Mouse (Mus musculus) myocyte (in vitro differentiated cells): Measurements from ENCODE around the gene Rhoh.

ENCODE experiments used
- MYOG ChIP-seq, 3 experiments: IDR thresholded peaks; one replicate each; pipeline ENCODE4 v1.6.1; 2011; ENCODE audit warnings: control low read depth in 2 of 3, low read depth in 2 of 3, mild to moderate bottlenecking in 2 of 3; ENCODE audit not compliant: insufficient read length in 2 of 3, control insufficient read depth in 1 of 3, insufficient read depth in 1 of 3
- POLR2A ChIP-seq: IDR thresholded peaks from one replicate; pipeline ENCODE4 v1.6.1; 2011; ENCODE audit warnings: low read depth, mild to moderate bottlenecking, control low read depth, moderate library complexity; ENCODE audit not compliant: insufficient read length
- USF1 ChIP-seq: IDR thresholded peaks from one replicate; pipeline ENCODE4 v1.6.1; 2011; ENCODE audit warnings: low read depth, mild to moderate bottlenecking, control low read depth, moderate library complexity

- TF ChIP-seq MYOG (IDR thresholded peaks at IDR 0.05; ENCODE audit: control insufficient read depth in 1 of 3, insufficient read depth in 1 of 3, insufficient read length in 2 of 3, low read depth in 2 of 3), result no peak
- TF ChIP-seq USF1, result no peak
- TF ChIP-seq POLR2A, result no peak
These were observed 22.3 kb downstream of the Rhoh start for GRCm38 (mm10) chr5:65883355-65883754.
